Mouse (Mus musculus) neural tube, embryonic 15.5 days (tissue): ENCODE results near the gene Cd68. TPM values are rescaled to one million over a fixed set of nuclear protein-coding genes. Genes with fewer than 3 reads are reported as not detected.

Source experiments
- ATAC-seq: fragments of 200-750 bp; cut with Nextera tagmentation; 2 replicates; pipeline ENCODE4 v1.8.0; 2017; ENCODE audit warnings: mild to moderate bottlenecking, moderate TSS enrichment, moderate library complexity; ENCODE audit not compliant: low FRiP score
- H3K27ac ChIP-seq: fragments of 300-500 bp; sonication (generic); replicated peaks from 2 replicates; pipeline ENCODE4 v1.5.1; 2015; ENCODE audit warnings: mild to moderate bottlenecking, inconsistent platforms
- H3K27me3 ChIP-seq: fragments of 300-500 bp; sonication (generic); replicated peaks from 2 replicates; pipeline ENCODE4 v1.6.1; 2015; ENCODE audit warnings: inconsistent platforms
- H3K36me3 ChIP-seq: fragments of 300-500 bp; sonication (generic); 2 replicates; pipeline ENCODE4 v1.6.1; 2015; ENCODE audit warnings: inconsistent platforms
- H3K4me1 ChIP-seq: fragments of 300-500 bp; sonication (generic); 2 replicates; pipeline ENCODE4 v1.6.1; 2015; ENCODE audit warnings: inconsistent platforms
- H3K4me2 ChIP-seq: fragments of 300-500 bp; sonication (generic); 2 replicates; pipeline ENCODE4 v1.6.1; 2015; ENCODE audit warnings: inconsistent platforms, mild to moderate bottlenecking, moderate library complexity
- H3K4me3 ChIP-seq: fragments of 300-500 bp; sonication (generic); replicated peaks from 2 replicates; pipeline ENCODE4 v1.5.1; 2015; ENCODE audit warnings: mild to moderate bottlenecking, inconsistent platforms
- H3K9ac ChIP-seq: fragments of 300-500 bp; sonication (generic); replicated peaks from 2 replicates; pipeline ENCODE4 v1.6.1; 2015; ENCODE audit warnings: mild to moderate bottlenecking, inconsistent platforms
- H3K9me3 ChIP-seq: fragments of 300-500 bp; sonication (generic); replicated peaks from 2 replicates; pipeline ENCODE4 v1.6.1; 2016; ENCODE audit warnings: inconsistent platforms
- WGBS: fragments of 180-500 bp; shearing (Covaris S2); methylation state at CpG from one replicate; pipeline ENCODE4 v1.1.7; 2015; ENCODE audit warnings: mixed read lengths; 5-methylcytosine and 5-hydroxymethylcytosine counted together
- polyA plus RNA-seq: library from polyadenylated mRNA; unstranded; fragments of >200 nt; fragmentation: Nextera tagmentation; extraction: Ambion mirVana; gene quantifications from 2 replicates; pipeline ENCODE4 v1.2.1, GENCODE M21; 2015

Gene Cd68
- 9.0 and 13.0 TPM in 2 replicates for polyA plus RNA-seq

DNA sequence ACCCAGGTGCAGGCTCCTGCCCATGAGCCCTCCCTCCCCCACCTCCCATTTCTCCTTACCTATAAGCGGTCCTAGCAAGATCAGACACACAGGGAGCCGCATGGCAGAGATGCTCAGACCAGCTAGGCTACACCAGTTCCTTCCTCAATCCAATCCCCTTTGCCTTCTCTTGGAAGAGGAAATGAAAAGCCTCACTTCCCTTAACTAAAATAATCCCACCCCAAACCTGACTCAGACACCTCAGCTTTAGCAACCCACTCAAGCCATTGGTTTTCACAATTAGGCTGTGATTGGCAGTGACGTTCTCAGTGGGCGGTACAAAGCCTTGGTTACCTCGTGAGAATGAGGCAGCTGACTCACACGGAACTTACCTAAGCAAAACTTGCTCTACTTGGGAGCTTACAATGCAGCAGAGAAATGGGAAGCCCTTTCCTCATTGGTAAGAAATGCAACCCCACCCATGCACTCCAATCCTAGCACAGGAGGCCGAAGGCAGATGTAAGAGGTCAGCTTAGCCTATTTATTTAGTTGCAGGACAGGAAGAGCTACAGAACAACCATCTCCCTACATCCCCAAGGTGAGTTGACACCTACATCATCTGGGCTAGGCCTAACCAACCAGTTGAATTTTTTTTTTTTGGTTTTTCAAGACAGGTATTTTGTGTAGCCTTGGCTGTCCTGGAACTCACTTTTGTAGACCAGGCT is at the start of gene Cd68:
Gene Cd68 (minus strand): TSS at position 193 of the 704 bp plus-strand sequence.
- no peaks in the 10 kb centered on the region for H3K27me3 ChIP-seq
- H3K4me1 ChIP-seq: peaks cover 43% of the 10 kb centered on the region
- no peak for ATAC-seq
- WGBS: 39% methylated on average over 7 of the region's 7 CpGs
- no peak within 1 kb of the TSS for H3K9ac ChIP-seq
- H3K27ac ChIP-seq: no peak within 1 kb of the TSS
- no peak within 1 kb of the TSS for H3K4me2 ChIP-seq
- no peaks in the 10 kb centered on the region for H3K9me3 ChIP-seq
- peaks cover 62% of the 10 kb centered on the region for H3K36me3 ChIP-seq
- no peak within 1 kb of the TSS for H3K4me3 ChIP-seq

DNA sequence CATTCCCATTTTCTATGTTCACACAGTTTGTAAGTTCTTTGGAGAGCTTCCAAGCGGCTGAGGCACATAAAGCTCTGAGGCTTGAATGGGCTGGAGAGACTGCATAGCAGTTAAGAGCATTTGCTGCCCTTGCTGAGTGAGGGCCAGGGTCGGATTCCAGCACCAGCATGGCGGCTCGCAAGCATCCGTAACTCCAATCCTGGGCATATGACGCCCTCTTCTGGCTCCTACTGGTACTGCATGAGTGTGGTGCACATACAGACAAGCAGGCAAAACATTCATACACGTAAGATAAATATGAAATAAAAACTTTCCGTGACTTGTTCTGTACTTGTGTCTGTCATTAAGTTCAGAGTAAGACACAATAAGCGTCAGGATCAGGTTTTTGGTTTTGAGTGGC is 49.5 kb upstream of the Cd68 start:
- Histone ChIP-seq H3K9ac (no peak overlapping the region), H3K4me2 (no peak overlapping the region), H3K27ac (no peak overlapping the region), H3K4me1 (no peaks in the 10 kb centered on the region), H3K36me3 (no peaks in the 10 kb centered on the region), H3K27me3 (no peaks in the 10 kb centered on the region), H3K4me3 (no peak overlapping the region), H3K9me3 (no peaks in the 10 kb centered on the region)
- no peak for ATAC-seq
- whole genome bisulfite sequencing: 59% methylated on average over 9 of the region's 9 CpGs

DNA sequence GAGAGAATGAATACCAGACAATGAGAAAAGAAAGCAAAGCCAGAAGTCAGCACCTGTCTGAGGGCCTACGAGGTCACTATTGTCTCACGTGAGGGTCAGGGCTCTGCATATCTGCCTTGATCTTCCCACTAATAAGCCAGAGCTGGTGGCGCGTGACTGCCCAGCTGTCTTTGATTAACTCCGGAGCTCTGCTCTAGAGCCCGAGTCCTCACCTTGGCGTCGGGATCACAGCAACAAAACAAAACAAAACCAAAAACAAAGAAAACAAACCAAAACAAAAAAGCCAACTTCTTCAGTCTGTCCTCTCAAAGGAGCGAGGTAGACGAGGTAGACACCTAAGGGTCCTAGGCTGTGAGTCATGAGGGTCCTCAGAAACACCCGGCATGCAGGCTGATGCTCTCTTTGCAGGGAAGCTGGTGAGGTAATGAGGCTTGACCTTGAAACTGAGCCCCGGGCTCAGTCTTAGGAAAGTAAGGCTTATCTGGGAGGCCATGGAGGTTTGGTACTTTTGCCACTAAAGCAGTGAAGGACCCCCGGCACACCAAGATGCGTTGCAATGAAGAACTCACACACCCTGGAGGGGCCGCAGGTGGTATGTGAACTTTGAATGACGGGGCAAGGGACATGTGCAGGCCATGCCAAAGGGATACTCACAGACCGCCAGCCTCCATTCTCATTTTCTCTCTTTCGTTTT is 48.8 kb upstream of the Cd68 start:
- no peaks in the 10 kb centered on the region for H3K4me1 ChIP-seq
- no peak overlapping the region for H3K27ac ChIP-seq
- H3K9ac ChIP-seq: no peak overlapping the region
- H3K4me2 ChIP-seq: no peak overlapping the region
- H3K4me3 ChIP-seq: no peak overlapping the region
- no peaks in the 10 kb centered on the region for H3K36me3 ChIP-seq
- no peaks in the 10 kb centered on the region for H3K27me3 ChIP-seq
- 79% methylated on average over 18 of the region's 18 CpGs for WGBS
- no peaks in the 10 kb centered on the region for H3K9me3 ChIP-seq
- ATAC-seq: no peak

DNA sequence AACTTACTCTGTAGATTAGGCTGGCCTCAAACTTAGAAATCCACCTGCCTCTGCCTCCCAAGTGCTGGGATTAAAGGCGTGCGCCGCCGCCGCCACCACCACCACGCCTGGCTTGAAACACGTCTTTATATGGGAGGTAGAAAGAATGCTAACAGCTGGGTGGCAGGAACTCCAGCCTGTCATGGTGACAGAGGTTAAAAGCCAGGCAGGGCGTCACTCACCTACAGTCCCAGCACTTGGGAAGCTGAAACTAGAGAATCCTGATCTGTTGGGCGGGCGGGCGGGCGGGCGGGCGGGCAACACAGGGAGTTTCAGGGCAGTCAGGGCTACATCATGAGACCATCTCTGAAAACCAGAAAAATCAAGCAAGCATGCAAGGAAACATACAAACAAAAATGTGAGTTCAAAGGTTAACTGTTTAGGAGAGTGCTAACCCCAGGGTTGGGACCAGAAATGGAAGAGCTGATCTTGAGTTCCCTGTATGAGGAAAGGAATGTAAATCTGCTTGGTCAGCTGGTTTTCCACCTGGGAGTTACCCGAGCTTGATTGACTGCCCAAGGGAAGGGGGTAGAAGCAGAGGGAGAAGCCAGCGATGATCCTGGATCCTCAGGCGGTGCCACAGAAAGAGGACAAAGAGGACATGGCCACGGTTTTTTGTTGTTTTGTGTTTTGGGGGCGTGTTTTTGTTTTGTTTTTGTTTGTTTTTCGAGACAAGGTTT is 47.2 kb upstream of the Cd68 start:
- Histone ChIP-seq H3K4me1 (no peaks in the 10 kb centered on the region), H3K4me3 (no peak overlapping the region), H3K27me3 (no peaks in the 10 kb centered on the region), H3K9ac (no peak overlapping the region), H3K9me3 (no peaks in the 10 kb centered on the region), H3K4me2 (no peak overlapping the region), H3K36me3 (no peaks in the 10 kb centered on the region), H3K27ac (no peak overlapping the region)
- WGBS: 84% methylated on average over 20 of the region's 20 CpGs
- no peak for ATAC-seq

DNA sequence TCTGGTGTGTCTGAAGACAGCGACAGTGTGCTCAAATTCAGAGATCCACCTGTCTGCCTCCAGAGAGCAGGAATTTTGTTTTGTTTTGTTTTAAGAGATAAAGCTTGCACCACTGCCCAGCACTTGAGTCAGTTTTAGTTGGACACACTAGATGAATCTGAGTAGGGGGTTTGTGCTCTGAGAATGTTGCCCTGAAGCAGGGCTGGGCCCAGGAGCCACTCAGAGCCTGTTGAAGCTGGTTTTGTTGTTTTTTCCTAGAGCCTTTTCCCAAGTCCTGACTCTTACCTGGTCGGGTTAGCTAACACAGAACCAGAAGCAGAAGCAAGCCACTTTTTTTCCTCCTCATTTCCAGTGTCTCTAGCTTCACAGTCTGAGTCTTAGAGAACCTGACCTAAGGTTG is 45.1 kb upstream of the Cd68 start:
- no peak overlapping the region for H3K4me3 ChIP-seq
- H3K9ac ChIP-seq: no peak overlapping the region
- no peak overlapping the region for H3K27ac ChIP-seq
- no peaks in the 10 kb centered on the region for H3K36me3 ChIP-seq
- H3K27me3 ChIP-seq: no peaks in the 10 kb centered on the region
- no peak overlapping the region for H3K4me2 ChIP-seq
- 0 out of 2 replicates have a peak, but pooled peaks cover 3% of the 10 kb centered on the region for H3K4me1 ChIP-seq
- 86% methylated on average over 2 of the region's 2 CpGs for WGBS
- ATAC-seq: no peak
- no peaks in the 10 kb centered on the region for H3K9me3 ChIP-seq

DNA sequence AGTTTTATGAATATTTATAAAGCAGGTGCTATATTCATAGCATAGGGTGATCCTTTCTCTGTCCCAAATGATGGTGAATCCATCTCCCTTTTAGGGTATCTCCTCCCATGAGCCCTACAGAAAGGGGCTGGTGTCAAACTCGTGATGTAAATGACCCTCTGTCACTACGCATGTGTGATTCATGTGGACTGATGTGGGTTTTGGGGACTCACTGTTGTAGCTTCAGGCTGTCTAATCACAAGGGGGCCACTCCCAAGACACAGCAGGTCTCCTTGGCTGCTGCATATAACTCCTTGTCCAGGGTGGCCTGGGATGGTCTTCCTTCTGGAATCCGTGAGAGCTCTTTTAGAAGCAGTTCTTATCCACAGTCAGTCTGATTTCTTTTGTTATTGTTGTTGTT is 44.5 kb upstream of the Cd68 start:
- WGBS: 67% methylated on average over 3 of the region's 3 CpGs
- Histone ChIP-seq H3K9me3 (no peaks in the 10 kb centered on the region), H3K27ac (no peak overlapping the region), H3K9ac (no peak overlapping the region), H3K4me1 (0 out of 2 replicates have a peak, but pooled peaks cover 3% of the 10 kb centered on the region), H3K4me2 (no peak overlapping the region), H3K27me3 (no peaks in the 10 kb centered on the region), H3K36me3 (no peaks in the 10 kb centered on the region), H3K4me3 (no peak overlapping the region)
- ATAC-seq: no peak

DNA sequence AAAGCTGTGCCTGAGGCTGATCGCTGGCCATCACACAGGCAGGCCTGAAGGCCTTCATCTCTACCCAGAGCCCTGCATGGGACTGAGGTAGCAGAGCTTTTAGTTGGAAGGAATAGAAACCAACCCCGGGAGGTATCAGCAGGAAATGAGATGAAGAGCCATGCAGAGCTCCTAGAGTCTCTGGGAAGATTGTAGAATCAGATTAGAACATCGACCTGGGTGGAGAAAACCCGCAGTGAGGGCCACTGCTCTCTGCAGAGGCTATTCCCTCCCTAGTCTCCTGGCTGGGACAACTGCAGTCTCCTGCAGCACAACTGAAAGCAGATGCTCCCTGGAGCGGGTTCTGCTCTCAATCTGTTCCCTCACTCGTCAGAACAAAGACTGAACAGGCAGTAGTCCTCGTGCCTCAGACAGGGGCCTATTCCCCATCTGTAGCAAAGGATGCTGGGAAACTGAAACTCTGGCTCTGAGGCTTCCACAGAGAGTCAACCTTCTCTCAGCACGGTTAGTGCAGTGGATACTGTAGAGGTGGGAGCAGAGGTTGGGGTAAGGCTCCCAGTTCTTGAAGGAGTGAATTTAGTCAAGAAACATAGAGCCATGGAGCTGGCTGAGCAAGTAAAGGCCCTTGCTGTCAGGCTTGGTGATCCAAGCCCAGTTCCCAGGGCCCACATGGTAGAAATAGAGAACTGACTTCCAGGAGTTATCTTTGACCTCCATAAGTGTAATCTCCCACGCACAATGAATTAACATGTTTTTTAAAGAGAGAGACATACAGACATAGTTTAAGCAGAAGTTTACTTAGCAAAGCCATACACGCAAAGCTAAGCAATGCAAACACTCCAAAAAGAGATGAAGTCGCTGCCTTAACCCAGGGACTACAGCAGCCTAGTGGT is 43.8 kb upstream of the Cd68 start:
- Histone ChIP-seq H3K27me3 (no peaks in the 10 kb centered on the region), H3K9ac (no peak overlapping the region), H3K27ac (no peak overlapping the region), H3K9me3 (no peaks in the 10 kb centered on the region), H3K4me2 (no peak overlapping the region), H3K4me3 (no peak overlapping the region), H3K4me1 (0 out of 2 replicates have a peak, but pooled peaks cover 3% of the 10 kb centered on the region), H3K36me3 (no peaks in the 10 kb centered on the region)
- no peak for ATAC-seq
- 57% methylated on average over 11 of the region's 11 CpGs for WGBS

DNA sequence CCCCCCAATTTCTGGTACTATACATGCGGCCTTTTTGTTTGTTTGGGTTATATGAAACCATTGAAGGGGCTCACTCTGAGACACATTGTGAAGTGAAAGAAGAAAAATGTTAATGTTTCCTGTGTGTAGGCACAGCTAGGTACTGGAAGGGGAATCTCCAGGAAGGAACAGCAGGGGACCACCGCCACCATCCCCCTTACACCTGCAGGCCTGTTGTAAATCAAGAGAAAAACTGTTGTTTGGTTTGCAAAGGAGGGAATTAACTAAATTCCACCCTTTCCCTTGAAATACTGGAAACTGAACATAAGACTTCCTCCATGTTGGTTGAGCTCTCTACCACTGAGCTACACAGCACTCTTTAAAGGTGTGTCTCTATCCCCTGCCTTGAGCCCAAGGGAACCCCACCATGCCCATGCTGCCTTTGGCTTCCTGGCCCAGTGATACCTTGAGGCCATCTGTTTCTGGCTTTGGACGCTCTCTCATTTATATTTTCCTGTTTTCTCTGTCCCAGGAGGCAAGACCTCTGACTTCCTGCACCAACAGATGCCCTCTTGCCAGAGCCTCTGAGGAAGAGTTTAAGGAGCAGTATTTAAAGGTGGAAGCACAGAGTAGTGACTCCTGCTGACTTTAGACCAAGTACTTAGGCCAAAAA is 42.8 kb upstream of the Cd68 start:
- H3K9ac ChIP-seq: no peak overlapping the region
- H3K27me3 ChIP-seq: no peaks in the 10 kb centered on the region

DNA sequence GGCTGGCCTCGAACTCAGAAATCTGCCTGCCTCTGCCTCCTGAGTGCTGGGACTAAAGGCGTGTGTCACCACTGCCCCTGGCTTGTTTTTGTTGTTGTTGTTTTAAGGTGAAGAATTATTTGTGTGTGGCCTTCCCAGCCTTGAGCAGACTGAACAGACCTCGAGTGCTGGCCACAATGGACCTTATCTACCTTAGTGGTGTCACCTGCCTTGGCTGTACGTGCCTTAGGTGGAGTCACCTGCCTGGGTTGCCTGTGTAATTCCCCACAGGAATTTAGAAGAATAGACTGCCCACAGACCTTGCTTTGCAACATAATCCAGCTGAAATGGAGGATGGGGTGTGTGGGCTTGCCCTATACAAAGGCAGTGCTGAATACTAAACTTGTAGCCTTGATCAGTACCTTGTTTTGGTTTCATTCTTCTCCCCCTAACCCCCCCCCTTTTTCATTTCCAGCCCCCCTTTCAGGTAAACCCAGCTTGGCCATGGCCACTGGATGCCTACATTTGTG is 42.0 kb upstream of the Cd68 start:
- Histone ChIP-seq H3K27me3 (no peaks in the 10 kb centered on the region), H3K9me3 (no peaks in the 10 kb centered on the region), H3K36me3 (no peaks in the 10 kb centered on the region), H3K9ac (no peak overlapping the region), H3K27ac (no peak overlapping the region), H3K4me1 (0 out of 2 replicates have a peak, but pooled peaks cover 3% of the 10 kb centered on the region), H3K4me3 (no peak overlapping the region), H3K4me2 (no peak overlapping the region)
- WGBS: 87% methylated on average over 4 of the region's 4 CpGs
- ATAC-seq: no peak

More for the DNA sequence above, 42.8 kb upstream of the Cd68 start:
- H3K9me3 ChIP-seq: no peaks in the 10 kb centered on the region
- H3K27ac ChIP-seq: no peak overlapping the region
- WGBS: 80% methylated on average over 3 of the region's 3 CpGs
- no peak overlapping the region for H3K4me2 ChIP-seq
- 0 out of 2 replicates have a peak, but pooled peaks cover 3% of the 10 kb centered on the region for H3K4me1 ChIP-seq
- H3K36me3 ChIP-seq: no peaks in the 10 kb centered on the region
- ATAC-seq: no peak
- H3K4me3 ChIP-seq: no peak overlapping the region

DNA sequence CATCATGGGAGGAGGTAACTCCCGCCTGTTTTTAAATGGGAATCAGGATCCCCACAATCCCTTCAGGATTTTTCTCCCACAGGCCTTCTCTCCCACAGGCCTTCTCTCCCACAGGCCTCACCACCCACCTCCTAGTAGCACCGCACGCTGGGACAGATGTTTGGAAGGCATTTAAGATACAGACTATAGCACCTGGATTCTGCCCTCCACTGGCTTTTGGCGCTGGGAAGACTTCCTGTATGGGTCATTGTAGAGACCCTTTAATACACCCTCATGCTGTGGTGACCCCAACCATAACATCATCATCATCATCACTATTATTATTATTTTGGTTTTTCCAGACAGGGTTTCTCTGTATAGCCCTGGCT is 41.5 kb upstream of the Cd68 start:
- no peak overlapping the region for H3K4me2 ChIP-seq
- no peak overlapping the region for H3K9ac ChIP-seq
- no peaks in the 10 kb centered on the region for H3K9me3 ChIP-seq
- no peaks in the 10 kb centered on the region for H3K36me3 ChIP-seq
- H3K4me1 ChIP-seq: 0 out of 2 replicates have a peak, but pooled peaks cover 3% of the 10 kb centered on the region
- no peak overlapping the region for H3K4me3 ChIP-seq
- ATAC-seq: no peak
- WGBS: 88% methylated on average over 4 of the region's 4 CpGs
- H3K27me3 ChIP-seq: no peaks in the 10 kb centered on the region
- H3K27ac ChIP-seq: no peak overlapping the region
